Mouse (Mus musculus) midbrain, postnatal 0 days (tissue): ENCODE data around the gene Mmp9. TPM values are rescaled to one million over a fixed set of nuclear protein-coding genes. Genes with fewer than 3 reads are reported as not detected.

ENCODE experiments used
- ATAC-seq: fragments of 200-750 bp; cut with Nextera tagmentation; 2 replicates; pipeline ENCODE4 v1.8.0; 2017; ENCODE audit warnings: moderate number of reproducible peaks, mild to moderate bottlenecking, moderate TSS enrichment, moderate library complexity; ENCODE audit not compliant: low FRiP score
- DNase-seq: peaks from one replicate; pipeline ENCODE4 v3.0.0-alpha.2; 2015; ENCODE audit warnings: low spot score
- H3K27ac ChIP-seq: fragments of 300-500 bp; sonication (generic); 2 replicates; pipeline ENCODE4 v1.5.1; 2014; ENCODE audit warnings: low read depth, mild to moderate bottlenecking, low read length, mixed read lengths
- H3K27me3 ChIP-seq: fragments of 300-500 bp; sonication (generic); 2 replicates; pipeline ENCODE4 v1.6.1; 2014; ENCODE audit warnings: low read length, control low read depth, mixed read lengths; ENCODE audit not compliant: insufficient read depth
- H3K36me3 ChIP-seq: fragments of 300-500 bp; sonication (generic); 2 replicates; pipeline ENCODE4 v1.6.1; 2014; ENCODE audit warnings: low read length, control low read depth, mixed read lengths; ENCODE audit not compliant: insufficient read depth
- H3K4me1 ChIP-seq: fragments of 300-500 bp; sonication (generic); 2 replicates; pipeline ENCODE4 v1.6.1; 2014; ENCODE audit warnings: mild to moderate bottlenecking, control low read depth, antibody characterized with exemption, low read length, mixed read lengths; ENCODE audit not compliant: insufficient read depth
- H3K4me2 ChIP-seq: fragments of 300-500 bp; sonication (generic); 2 replicates; pipeline ENCODE4 v1.6.1; 2014; ENCODE audit warnings: low read depth, mild to moderate bottlenecking, low read length, mixed read lengths; ENCODE audit not compliant: poor library complexity, severe bottlenecking
- H3K4me3 ChIP-seq: fragments of 300-500 bp; sonication (generic); 2 replicates; pipeline ENCODE4 v1.5.1; 2014; ENCODE audit warnings: low read depth, mild to moderate bottlenecking, low read length, moderate library complexity
- H3K9ac ChIP-seq: fragments of 300-500 bp; sonication (generic); replicated peaks from 2 replicates; pipeline ENCODE4 v1.6.1; 2014; ENCODE audit warnings: mild to moderate bottlenecking, low read length, moderate library complexity, mixed read lengths; ENCODE audit not compliant: poor library complexity, severe bottlenecking
- H3K9me3 ChIP-seq: fragments of 300-500 bp; sonication (generic); 2 replicates; pipeline ENCODE4 v1.6.1; 2016; ENCODE audit warnings: low read length, control low read depth
- CTCF ChIP-seq: IDR thresholded peaks from 2 replicates; pipeline ENCODE4 v1.5.1; 2016; ENCODE audit warnings: antibody characterized with exemption, mild to moderate bottlenecking
- WGBS: fragments of 180-500 bp; shearing (Covaris S2); extraction: QIAGEN DNeasy Blood & Tissue Kit; methylation state at CpG from one replicate; pipeline ENCODE4 v1.1.7; 2014; 5-methylcytosine and 5-hydroxymethylcytosine counted together
- polyA plus RNA-seq: library from polyadenylated mRNA; unstranded; fragments of >200 nt; fragmentation: Nextera tagmentation; extraction: Ambion mirVana; gene quantifications from 2 replicates; pipeline ENCODE4 v1.2.1, GENCODE M21; 2015
- total RNA-seq: library from RNA; depleted of rRNA; stranded (reverse); fragments of >200 nt; gene quantifications from 2 replicates; pipeline ENCODE4 v1.2.3, GENCODE M21; 2014

The Mmp9 gene
- total and polyA plus RNA-seq, 2 experiments from 2014 or later: 7.1 to 13.4 TPM

DNA sequence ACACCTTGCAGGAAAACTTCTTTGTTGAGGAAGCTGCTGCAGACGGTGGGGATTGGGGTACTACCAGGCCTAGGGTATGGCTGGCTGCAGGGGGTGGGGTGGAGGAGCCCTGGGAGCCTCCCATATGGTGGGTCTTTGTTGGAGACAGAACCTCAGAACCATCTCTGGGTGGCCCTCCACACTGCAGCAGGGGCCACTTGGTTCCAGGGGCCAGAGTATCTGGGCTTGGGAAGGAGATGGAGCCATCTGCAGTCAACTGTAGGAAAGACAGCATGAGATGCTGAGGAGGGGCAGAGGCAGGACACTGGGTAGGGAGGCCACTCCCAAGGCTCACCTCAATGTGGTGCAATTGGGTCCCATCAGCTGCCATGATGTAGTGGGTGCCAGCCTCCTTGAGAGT, 45.9 kb upstream of the Mmp9 start:
- ATAC-seq: no peak
- Histone ChIP-seq H3K4me3 (no peak overlapping the region), H3K4me2 (no peak overlapping the region), H3K9ac (no peak overlapping the region), H3K36me3 (peaks cover 95% of the 10 kb centered on the region), H3K27ac (no peak overlapping the region), H3K9me3 (no peaks in the 10 kb centered on the region), H3K4me1 (no peaks in the 10 kb centered on the region), H3K27me3 (no peaks in the 10 kb centered on the region)
- no peak for DNase-seq
- 0 out of 2 replicates have a peak, but pooled peaks have one; percentile 17 for TF ChIP-seq CTCF
- WGBS: 89% methylated on average over 1 of the region's 1 CpGs

DNA sequence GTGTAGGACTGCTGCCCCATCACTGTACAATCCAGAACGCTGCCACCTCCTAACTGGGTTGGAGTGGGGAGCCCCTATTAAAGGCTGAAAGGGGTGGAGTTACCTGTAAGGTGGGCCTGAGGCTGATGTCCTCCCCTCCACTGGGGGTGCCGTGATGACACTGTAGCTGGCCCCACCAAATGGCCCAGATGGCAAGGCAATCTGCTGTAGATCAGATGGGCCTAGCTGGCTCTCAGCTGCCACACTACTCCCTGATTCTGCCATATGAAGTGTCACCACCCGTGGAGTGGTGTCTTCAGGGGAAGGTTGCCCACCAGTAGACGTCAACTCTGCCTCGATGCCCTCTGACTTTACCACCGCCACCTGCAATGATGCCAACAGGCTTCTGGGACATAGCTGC, 44.7 kb upstream of the Mmp9 start:
- H3K4me3 ChIP-seq: no peak overlapping the region
- no peak overlapping the region for H3K4me2 ChIP-seq
- no peaks in the 10 kb centered on the region for H3K4me1 ChIP-seq
- no peak for DNase-seq
- WGBS: 95% methylated on average over 6 of the region's 6 CpGs
- no peaks in the 10 kb centered on the region for H3K27me3 ChIP-seq
- peaks cover 95% of the 10 kb centered on the region for H3K36me3 ChIP-seq
- ATAC-seq: no peak
- H3K27ac ChIP-seq: no peak overlapping the region
- TF ChIP-seq CTCF: no peak
- H3K9me3 ChIP-seq: no peaks in the 10 kb centered on the region
- no peak overlapping the region for H3K9ac ChIP-seq

DNA sequence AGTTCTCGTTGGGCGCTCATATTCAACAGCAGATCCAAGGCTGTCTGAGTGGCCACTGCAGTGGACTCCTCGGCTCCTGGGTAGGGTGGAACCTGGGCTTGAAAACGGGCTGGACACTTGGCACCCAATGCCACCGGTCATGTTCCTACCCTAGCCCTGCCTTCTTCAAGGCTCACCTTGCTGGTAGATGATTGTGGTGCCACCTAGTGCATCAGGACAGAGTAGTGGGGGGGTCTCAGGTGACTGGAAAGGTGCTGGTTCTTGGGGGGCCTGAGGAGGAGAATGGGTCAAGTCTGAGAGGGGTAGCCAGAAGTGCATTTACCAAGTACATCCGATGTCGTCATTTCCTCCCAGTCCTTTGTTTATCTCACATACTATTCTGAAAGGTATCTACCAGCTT, 42.6 kb upstream of the Mmp9 start:
- H3K9ac ChIP-seq: no peak overlapping the region
- 94% methylated on average over 7 of the region's 7 CpGs for WGBS
- no peak overlapping the region for H3K27ac ChIP-seq
- peaks cover 94% of the 10 kb centered on the region for H3K36me3 ChIP-seq
- DNase-seq: no peak
- H3K4me1 ChIP-seq: no peaks in the 10 kb centered on the region
- H3K27me3 ChIP-seq: no peaks in the 10 kb centered on the region
- TF ChIP-seq CTCF: no peak
- no peak overlapping the region for H3K4me3 ChIP-seq
- no peak overlapping the region for H3K4me2 ChIP-seq
- no peaks in the 10 kb centered on the region for H3K9me3 ChIP-seq
- no peak for ATAC-seq

DNA sequence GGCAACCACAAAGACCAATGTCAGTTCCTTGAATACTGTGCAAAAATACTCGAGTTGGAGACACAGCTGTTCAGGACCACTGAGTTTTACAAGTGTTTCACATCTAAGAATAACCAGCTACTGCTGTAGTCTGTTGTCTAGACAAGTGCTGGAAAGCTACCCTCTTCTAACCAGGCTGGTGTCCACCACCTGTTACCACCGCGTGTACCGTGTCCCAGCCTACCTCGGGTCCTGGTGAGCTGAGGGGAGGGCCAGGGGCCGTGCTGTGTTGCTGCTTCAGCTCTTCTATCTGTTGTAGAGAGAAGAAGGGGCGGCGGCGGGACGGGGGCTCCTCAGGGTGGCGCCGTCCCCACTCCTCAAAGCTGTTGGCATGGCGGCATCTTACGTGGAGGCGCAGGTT, 41.5 kb upstream of the Mmp9 start:
- 92% methylated on average over 15 of the region's 15 CpGs for WGBS
- H3K9me3 ChIP-seq: no peaks in the 10 kb centered on the region
- ATAC-seq: no peak
- H3K36me3 ChIP-seq: peaks cover 89% of the 10 kb centered on the region
- no peak overlapping the region for H3K4me2 ChIP-seq
- H3K4me3 ChIP-seq: no peak overlapping the region
- no peak overlapping the region for H3K27ac ChIP-seq
- H3K27me3 ChIP-seq: no peaks in the 10 kb centered on the region
- H3K9ac ChIP-seq: no peak overlapping the region
- DNase-seq: no peak
- no peaks in the 10 kb centered on the region for H3K4me1 ChIP-seq
- no peak for TF ChIP-seq CTCF

DNA sequence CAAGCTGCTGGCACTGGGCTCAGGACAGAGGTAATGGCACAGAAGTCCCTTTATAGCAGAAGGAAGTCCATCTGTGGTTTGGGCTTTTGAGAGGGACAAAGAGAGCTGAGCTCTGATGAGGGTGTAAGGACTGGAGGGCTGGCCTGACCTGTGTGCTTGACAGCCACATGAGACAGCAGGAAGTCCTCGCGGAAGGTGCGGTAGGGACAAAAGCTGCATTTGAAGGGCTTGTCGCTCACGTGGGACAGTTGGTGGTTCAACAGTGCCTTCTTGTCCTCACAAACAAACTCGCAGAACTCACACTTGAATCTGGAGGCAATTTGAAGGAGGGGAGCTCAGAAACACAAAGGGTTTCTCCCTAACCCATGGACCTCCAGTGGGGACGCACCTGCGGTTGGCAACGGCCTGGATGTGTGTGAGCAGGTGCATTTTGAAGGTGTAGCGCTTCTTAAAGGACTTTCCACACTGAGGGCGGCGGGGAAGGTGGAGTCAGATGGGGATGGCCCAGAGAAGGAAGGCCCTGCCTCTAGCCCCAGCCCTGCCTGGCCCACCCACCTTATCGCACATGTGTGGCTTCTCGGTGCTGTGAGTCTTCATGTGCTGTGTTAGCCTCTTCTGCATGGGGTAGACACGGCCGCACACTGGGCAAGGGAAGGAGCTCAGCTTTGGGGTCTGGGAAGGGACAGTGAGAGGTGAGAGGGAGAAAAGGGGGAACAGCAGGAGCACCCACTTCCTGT, 40.7 kb upstream of the Mmp9 start:
- H3K4me3 ChIP-seq: no peak overlapping the region
- no peak overlapping the region for H3K9ac ChIP-seq
- no peak for DNase-seq
- no peak for TF ChIP-seq CTCF
- peaks cover 89% of the 10 kb centered on the region for H3K36me3 ChIP-seq
- no peaks in the 10 kb centered on the region for H3K27me3 ChIP-seq
- no peak for ATAC-seq
- no peak overlapping the region for H3K27ac ChIP-seq
- H3K4me1 ChIP-seq: no peaks in the 10 kb centered on the region
- no peak overlapping the region for H3K4me2 ChIP-seq
- H3K9me3 ChIP-seq: no peaks in the 10 kb centered on the region
- 92% methylated on average over 16 of the region's 16 CpGs for WGBS

DNA sequence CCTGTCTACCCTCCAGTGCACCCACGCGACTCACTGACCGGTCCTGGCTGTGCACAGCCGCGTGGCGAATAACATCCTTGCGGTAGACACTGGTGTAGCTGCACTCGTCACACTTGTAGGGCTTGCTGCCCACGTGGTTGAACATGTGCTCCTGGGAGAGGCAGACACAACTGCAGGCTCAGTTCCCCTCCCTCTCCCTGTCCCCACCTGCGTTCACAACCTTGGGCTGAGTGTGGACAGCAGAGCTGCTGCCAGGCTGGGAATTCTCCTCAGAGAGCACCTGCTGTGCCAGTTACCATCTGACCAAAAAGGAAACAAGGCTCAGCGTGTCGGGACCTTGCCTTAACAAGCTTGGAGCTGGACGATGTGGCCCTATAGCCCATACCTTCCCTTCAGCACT, 39.2 kb upstream of the Mmp9 start:
- no peaks in the 10 kb centered on the region for H3K27me3 ChIP-seq
- DNase-seq (no peak), ATAC-seq (no peak)
- H3K27ac ChIP-seq: no peak overlapping the region
- no peak overlapping the region for H3K4me2 ChIP-seq
- 90% methylated on average over 13 of the region's 13 CpGs for WGBS
- H3K9me3 ChIP-seq: no peaks in the 10 kb centered on the region
- no peak for TF ChIP-seq CTCF
- H3K4me1 ChIP-seq: no peaks in the 10 kb centered on the region
- no peak overlapping the region for H3K4me3 ChIP-seq
- peaks cover 85% of the 10 kb centered on the region for H3K36me3 ChIP-seq
- no peak overlapping the region for H3K9ac ChIP-seq
